Mouse (Mus musculus): Measurements from ENCODE around the gene Slc2a5. TPM values are rescaled to one million over a fixed set of nuclear protein-coding genes. Genes with fewer than 3 reads are reported as not detected.

Slc2a5 gene
- polyA plus RNA-seq (2014; fragmentation: Nextera tagmentation; extraction: Ambion mirVana): 2.9 and 3.3 TPM in 2 replicates

GRCm38 (mm10) chr4:150119055-150119454 is at the start of gene Slc2a5:
Slc2a5 (plus strand) TSS chr4:150119283.
- no peak within 1 kb of the TSS for H3K9ac ChIP-seq (ENCODE audit: low read length)
- WGBS: 3% methylated on average over 15 of the region's 15 CpGs
- H3K27me3 ChIP-seq (ENCODE audit: control insufficient read depth, insufficient read depth, low read length): no peaks in the 10 kb centered on the region
- H3K4me2 ChIP-seq (ENCODE audit: low read depth): peak within 1 kb of the TSS; percentile 29
- H3K9me3 ChIP-seq (ENCODE audit: control insufficient read depth, low read length): no peaks in the 10 kb centered on the region
- ATAC-seq (ENCODE audit: insufficient read depth, low FRiP score, low TSS enrichment) (no peak), DNase-seq (ENCODE audit: low spot score) (peak; percentile 63)
- H3K36me3 ChIP-seq (ENCODE audit: control insufficient read depth, insufficient read depth, low read length): no peaks in the 10 kb centered on the region
- no peaks in the 10 kb centered on the region; the same call in 1 of the 2 replicates for H3K4me1 ChIP-seq (ENCODE audit: control insufficient read depth, insufficient read depth, low read length)
- no peak within 1 kb of the TSS for H3K27ac ChIP-seq (ENCODE audit: low read depth, low read length)
- peak within 1 kb of the TSS; percentile 6; the same call in 1 of the 2 replicates for H3K4me3 ChIP-seq (ENCODE audit: low read depth, low read length)

GRCm38 (mm10) chr4:150070136-150070535 is 48.9 kb upstream of the Slc2a5 start:
- no peaks in the 10 kb centered on the region for H3K4me1 ChIP-seq (ENCODE audit: control insufficient read depth, insufficient read depth, low read length)
- ATAC-seq (ENCODE audit: insufficient read depth, low FRiP score, low TSS enrichment): no peak
- DNase-seq (ENCODE audit: low spot score): no peak
- H3K9me3 ChIP-seq (ENCODE audit: control insufficient read depth, low read length): no peaks in the 10 kb centered on the region
- no peak overlapping the region for H3K27ac ChIP-seq (ENCODE audit: low read depth, low read length)
- H3K36me3 ChIP-seq (ENCODE audit: control insufficient read depth, insufficient read depth, low read length): no peaks in the 10 kb centered on the region
- H3K4me2 ChIP-seq (ENCODE audit: low read depth): no peak overlapping the region
- no peak overlapping the region for H3K4me3 ChIP-seq (ENCODE audit: low read depth, low read length)
- H3K9ac ChIP-seq (ENCODE audit: low read length): no peak overlapping the region
- no peaks in the 10 kb centered on the region for H3K27me3 ChIP-seq (ENCODE audit: control insufficient read depth, insufficient read depth, low read length)
- 73% methylated on average over 8 of the region's 8 CpGs for WGBS

GRCm38 (mm10) chr4:150072416-150073101 is 46.5 kb upstream of the Slc2a5 start:
- DNase-seq (ENCODE audit: low spot score) (no peak), ATAC-seq (ENCODE audit: insufficient read depth, low FRiP score, low TSS enrichment) (no peak)
- 56% methylated on average over 15 of the region's 15 CpGs for WGBS
- H3K27me3 ChIP-seq (ENCODE audit: control insufficient read depth, insufficient read depth, low read length): no peaks in the 10 kb centered on the region
- no peak overlapping the region for H3K4me2 ChIP-seq (ENCODE audit: low read depth)
- no peak overlapping the region for H3K27ac ChIP-seq (ENCODE audit: low read depth, low read length)
- H3K4me1 ChIP-seq (ENCODE audit: control insufficient read depth, insufficient read depth, low read length): no peaks in the 10 kb centered on the region
- H3K9me3 ChIP-seq (ENCODE audit: control insufficient read depth, low read length): no peaks in the 10 kb centered on the region
- no peak overlapping the region for H3K9ac ChIP-seq (ENCODE audit: low read length)
- H3K36me3 ChIP-seq (ENCODE audit: control insufficient read depth, insufficient read depth, low read length): no peaks in the 10 kb centered on the region
- H3K4me3 ChIP-seq (ENCODE audit: low read depth, low read length): no peak overlapping the region

GRCm38 (mm10) chr4:150073102-150073473 is 46.0 kb upstream of the Slc2a5 start:
- H3K27ac ChIP-seq (ENCODE audit: low read depth, low read length): no peak overlapping the region
- H3K9ac ChIP-seq (ENCODE audit: low read length): no peak overlapping the region
- H3K4me2 ChIP-seq (ENCODE audit: low read depth): no peak overlapping the region
- H3K9me3 ChIP-seq (ENCODE audit: control insufficient read depth, low read length): no peaks in the 10 kb centered on the region
- whole genome bisulfite sequencing: 15% methylated on average over 8 of the region's 8 CpGs
- peak; percentile 41 for DNase-seq (ENCODE audit: low spot score)
- ATAC-seq (ENCODE audit: insufficient read depth, low FRiP score, low TSS enrichment): no peak
- no peaks in the 10 kb centered on the region for H3K27me3 ChIP-seq (ENCODE audit: control insufficient read depth, insufficient read depth, low read length)
- H3K36me3 ChIP-seq (ENCODE audit: control insufficient read depth, insufficient read depth, low read length): no peaks in the 10 kb centered on the region
- H3K4me3 ChIP-seq (ENCODE audit: low read depth, low read length): no peak overlapping the region
- H3K4me1 ChIP-seq (ENCODE audit: control insufficient read depth, insufficient read depth, low read length): no peaks in the 10 kb centered on the region

GRCm38 (mm10) chr4:150075350-150075749 is 43.7 kb upstream of the Slc2a5 start:
- 90% methylated on average over 7 of the region's 7 CpGs for WGBS
- H3K36me3 ChIP-seq (ENCODE audit: control insufficient read depth, insufficient read depth, low read length): no peaks in the 10 kb centered on the region
- ATAC-seq (ENCODE audit: insufficient read depth, low FRiP score, low TSS enrichment): no peak
- no peak overlapping the region for H3K4me3 ChIP-seq (ENCODE audit: low read depth, low read length)
- H3K4me1 ChIP-seq (ENCODE audit: control insufficient read depth, insufficient read depth, low read length): no peaks in the 10 kb centered on the region
- no peak overlapping the region for H3K27ac ChIP-seq (ENCODE audit: low read depth, low read length)
- no peaks in the 10 kb centered on the region for H3K27me3 ChIP-seq (ENCODE audit: control insufficient read depth, insufficient read depth, low read length)
- H3K9me3 ChIP-seq (ENCODE audit: control insufficient read depth, low read length): no peaks in the 10 kb centered on the region
- no peak overlapping the region for H3K4me2 ChIP-seq (ENCODE audit: low read depth)
- no peak for DNase-seq (ENCODE audit: low spot score)
- H3K9ac ChIP-seq (ENCODE audit: low read length): no peak overlapping the region

GRCm38 (mm10) chr4:150076147-150076546 is 42.9 kb upstream of the Slc2a5 start:
- Histone ChIP-seq H3K27ac (ENCODE audit: low read depth, low read length) (no peak overlapping the region), H3K4me2 (ENCODE audit: low read depth) (no peak overlapping the region), H3K36me3 (ENCODE audit: control insufficient read depth, insufficient read depth, low read length) (no peaks in the 10 kb centered on the region), H3K9me3 (ENCODE audit: control insufficient read depth, low read length) (no peaks in the 10 kb centered on the region), H3K4me1 (ENCODE audit: control insufficient read depth, insufficient read depth, low read length) (no peaks in the 10 kb centered on the region), H3K4me3 (ENCODE audit: low read depth, low read length) (no peak overlapping the region), H3K9ac (ENCODE audit: low read length) (no peak overlapping the region), H3K27me3 (ENCODE audit: control insufficient read depth, insufficient read depth, low read length) (no peaks in the 10 kb centered on the region)
- WGBS: 41% methylated on average over 18 of the region's 18 CpGs
- DNase-seq (ENCODE audit: low spot score): peak; percentile 30
- no peak for ATAC-seq (ENCODE audit: insufficient read depth, low FRiP score, low TSS enrichment)

- no peak overlapping the region for H3K4me2 ChIP-seq (ENCODE audit: low read depth)
- H3K36me3 ChIP-seq (ENCODE audit: control insufficient read depth, insufficient read depth, low read length): no peaks in the 10 kb centered on the region
- no peak overlapping the region for H3K27ac ChIP-seq (ENCODE audit: low read depth, low read length)
- no peaks in the 10 kb centered on the region for H3K27me3 ChIP-seq (ENCODE audit: control insufficient read depth, insufficient read depth, low read length)
- H3K4me1 ChIP-seq (ENCODE audit: control insufficient read depth, insufficient read depth, low read length): no peaks in the 10 kb centered on the region
- DNase-seq (ENCODE audit: low spot score) (no peak), ATAC-seq (ENCODE audit: insufficient read depth, low FRiP score, low TSS enrichment) (no peak)
- no peak overlapping the region for H3K4me3 ChIP-seq (ENCODE audit: low read depth, low read length)
- 77% methylated on average over 2 of the region's 2 CpGs for WGBS
- H3K9ac ChIP-seq (ENCODE audit: low read length): no peak overlapping the region
- no peaks in the 10 kb centered on the region for H3K9me3 ChIP-seq (ENCODE audit: control insufficient read depth, low read length)
These were observed 40.4 kb upstream of the Slc2a5 start for GRCm38 (mm10) chr4:150078646-150079045.

- no peak for ATAC-seq (ENCODE audit: insufficient read depth, low FRiP score, low TSS enrichment)
- Histone ChIP-seq H3K27ac (ENCODE audit: low read depth, low read length) (no peak overlapping the region), H3K4me3 (ENCODE audit: low read depth, low read length) (no peak overlapping the region), H3K4me2 (ENCODE audit: low read depth) (no peak overlapping the region), H3K27me3 (ENCODE audit: control insufficient read depth, insufficient read depth, low read length) (no peaks in the 10 kb centered on the region), H3K4me1 (ENCODE audit: control insufficient read depth, insufficient read depth, low read length) (no peaks in the 10 kb centered on the region), H3K9ac (ENCODE audit: low read length) (no peak overlapping the region), H3K9me3 (ENCODE audit: control insufficient read depth, low read length) (no peaks in the 10 kb centered on the region), H3K36me3 (ENCODE audit: control insufficient read depth, insufficient read depth, low read length) (no peaks in the 10 kb centered on the region)
- no peak for DNase-seq (ENCODE audit: low spot score)
- 81% methylated on average over 7 of the region's 7 CpGs for WGBS
These were observed 39.8 kb upstream of the Slc2a5 start for GRCm38 (mm10) chr4:150079244-150079643.

GRCm38 (mm10) chr4:150080330-150080967 is 38.6 kb upstream of the Slc2a5 start:
- no peak overlapping the region for H3K27ac ChIP-seq (ENCODE audit: low read depth, low read length)
- no peaks in the 10 kb centered on the region for H3K9me3 ChIP-seq (ENCODE audit: control insufficient read depth, low read length)
- 91% methylated on average over 11 of the region's 11 CpGs for WGBS
- no peaks in the 10 kb centered on the region for H3K27me3 ChIP-seq (ENCODE audit: control insufficient read depth, insufficient read depth, low read length)
- H3K4me2 ChIP-seq (ENCODE audit: low read depth): no peak overlapping the region
- no peak overlapping the region for H3K4me3 ChIP-seq (ENCODE audit: low read depth, low read length)
- H3K4me1 ChIP-seq (ENCODE audit: control insufficient read depth, insufficient read depth, low read length): no peaks in the 10 kb centered on the region
- ATAC-seq (ENCODE audit: insufficient read depth, low FRiP score, low TSS enrichment) (no peak), DNase-seq (ENCODE audit: low spot score) (no peak)
- H3K36me3 ChIP-seq (ENCODE audit: control insufficient read depth, insufficient read depth, low read length): no peaks in the 10 kb centered on the region
- H3K9ac ChIP-seq (ENCODE audit: low read length): no peak overlapping the region
